Mouse (Mus musculus) embryonic fibroblast, embryonic 13.5 days (primary cell): Measurements from ENCODE around the gene Selenon.

Source experiments
- CTCF ChIP-seq: IDR thresholded peaks from 2 replicates; pipeline ENCODE4 v1.5.1; 2011; ENCODE audit warnings: mild to moderate bottlenecking, control low read depth, low read length, moderate library complexity, borderline replicate concordance; ENCODE audit not compliant: insufficient read depth
- POLR2A ChIP-seq: IDR thresholded peaks from 2 replicates; pipeline ENCODE4 v1.6.1; 2011; ENCODE audit warnings: low read depth, mild to moderate bottlenecking, control low read depth, low read length, moderate library complexity

DNA sequence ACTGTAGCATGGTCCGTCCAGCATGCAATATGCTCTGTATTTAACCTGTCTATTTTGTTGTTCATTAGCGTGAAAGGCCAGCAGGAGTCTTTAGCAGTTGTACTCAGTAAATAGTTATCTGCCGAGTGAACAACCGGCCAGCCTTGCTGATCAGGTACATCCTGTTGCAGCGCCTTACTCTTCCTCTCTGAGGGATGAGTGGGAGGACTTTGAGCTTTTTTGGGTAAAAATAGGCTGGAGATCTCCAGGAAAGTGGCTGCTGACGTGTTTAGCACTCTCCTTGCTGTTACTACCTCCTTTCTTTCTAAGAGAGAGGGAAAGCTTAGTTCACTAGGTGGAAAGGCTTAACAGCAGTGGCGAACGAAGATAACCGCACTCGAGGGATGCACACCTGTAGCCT, 34.2 kb downstream of the Selenon start:
- TF ChIP-seq CTCF: no peak
- no peak for TF ChIP-seq POLR2A
